Mouse (Mus musculus) adipocyte (in vitro differentiated cells): ENCODE results near the gene AI413582.
A peak's percentile ranks its signal among the peaks of the same experiment; 100 is the strongest.

ENCODE experiments used
- DNase-seq: peaks from one replicate; pipeline ENCODE4 v3.0.0-alpha.2; 2016; ENCODE audit warnings: low spot score

Gene AI413582

DNA sequence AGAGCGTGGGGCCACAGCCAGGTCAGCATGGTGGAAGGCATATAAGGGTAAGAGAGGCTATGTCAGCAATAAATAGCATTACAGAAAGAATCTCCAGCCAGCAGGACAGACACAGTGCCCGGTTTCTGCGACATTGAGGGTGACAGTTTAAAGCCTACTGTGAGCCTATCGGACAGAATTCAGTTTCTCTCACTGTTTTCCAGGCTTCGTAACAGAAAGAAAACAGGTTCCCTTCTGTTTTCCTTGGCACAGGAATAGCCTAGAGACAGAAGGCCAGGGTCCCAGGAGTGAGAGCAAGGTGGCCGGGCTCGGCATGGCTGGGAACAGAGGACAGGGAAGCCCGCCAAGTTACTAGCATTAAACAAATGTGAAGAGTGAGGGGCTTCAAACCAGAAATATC lies 14.3 kb upstream of the AI413582 start:
- no peak for DNase-seq

- DNase-seq, result no peak
Measured at GRCm38 (mm10) chr17:27578487-27578886, 12.9 kb upstream of the AI413582 start.

- no peak for DNase-seq
Measured at GRCm38 (mm10) chr17:27577468-27577867, 11.9 kb upstream of the AI413582 start.

- DNase-seq, result no peak
Measured at GRCm38 (mm10) chr17:27576056-27576455, 10.5 kb upstream of the AI413582 start.

GRCm38 (mm10) chr17:27575116-27575776 lies 9.7 kb upstream of the AI413582 start:
- DNase-seq, result no peak

- DNase-seq, result peak; percentile 87
Measured at GRCm38 (mm10) chr17:27574470-27575115, 9.0 kb upstream of the AI413582 start.

- no peak for DNase-seq
Measured at GRCm38 (mm10) chr17:27573772-27574320, 8.3 kb upstream of the AI413582 start.

DNA sequence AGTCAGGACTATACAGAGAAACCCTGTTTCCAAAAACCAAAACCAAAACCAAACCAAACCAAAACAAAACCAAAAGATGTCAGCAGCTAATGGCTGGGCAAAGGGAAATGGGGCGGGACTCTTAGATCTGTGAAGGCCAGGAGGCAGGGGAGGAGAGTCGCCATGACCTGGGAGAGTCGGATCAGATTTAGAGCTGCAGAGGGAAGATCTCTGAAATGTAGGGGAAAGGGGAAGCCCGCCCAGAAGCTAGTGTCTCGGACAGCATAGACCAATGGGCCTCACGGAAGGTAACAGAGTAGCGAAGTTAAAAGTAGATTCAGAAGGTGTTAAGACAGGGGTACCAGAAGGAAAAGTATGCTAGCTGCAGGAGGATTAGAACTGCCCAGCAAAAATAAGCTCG lies 5.8 kb upstream of the AI413582 start:
- DNase-seq, result no peak

- peak; percentile 80 for DNase-seq
Measured at GRCm38 (mm10) chr17:27568228-27568627, 2.7 kb upstream of the AI413582 start.

- no peak for DNase-seq
Measured at GRCm38 (mm10) chr17:27565942-27566267, 349 bp upstream of the AI413582 start.

DNA sequence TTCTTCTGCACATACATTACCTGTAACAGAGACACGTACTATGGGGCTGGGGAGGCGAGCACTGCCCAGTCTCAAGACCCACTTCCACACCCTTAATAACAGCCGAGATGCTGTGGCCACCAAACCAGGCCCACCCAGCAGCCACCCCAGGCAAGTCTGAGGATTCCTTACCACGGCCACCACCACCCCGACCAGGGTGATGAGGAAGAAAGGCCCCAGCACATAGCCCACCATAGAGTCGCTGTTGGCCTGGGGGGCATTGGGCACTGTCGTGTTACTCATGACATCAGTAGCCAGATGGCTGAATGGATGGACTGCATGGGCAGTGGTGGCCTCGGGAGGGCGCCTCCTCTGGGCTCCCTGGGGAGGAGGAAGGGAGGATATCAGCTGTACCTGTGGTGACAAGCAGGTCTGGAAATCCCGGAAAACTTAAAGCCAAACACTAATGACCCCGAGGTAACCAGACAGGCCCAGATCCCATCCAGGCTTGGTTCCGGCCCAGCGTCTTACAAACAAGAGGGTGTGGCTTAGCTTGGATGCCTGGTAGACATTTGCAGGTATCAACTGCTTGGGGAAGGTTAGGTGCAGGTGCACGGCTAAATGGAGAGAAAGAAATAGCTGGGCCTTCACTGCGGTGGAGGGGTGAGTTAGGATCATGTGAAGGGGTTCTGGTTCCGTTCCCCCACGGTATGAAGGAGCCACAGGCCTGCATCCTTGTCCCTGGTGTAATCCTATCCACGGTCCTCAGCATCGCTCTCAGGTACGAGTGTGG lies 979 bp downstream of the AI413582 start:
- no peak for DNase-seq

DNA sequence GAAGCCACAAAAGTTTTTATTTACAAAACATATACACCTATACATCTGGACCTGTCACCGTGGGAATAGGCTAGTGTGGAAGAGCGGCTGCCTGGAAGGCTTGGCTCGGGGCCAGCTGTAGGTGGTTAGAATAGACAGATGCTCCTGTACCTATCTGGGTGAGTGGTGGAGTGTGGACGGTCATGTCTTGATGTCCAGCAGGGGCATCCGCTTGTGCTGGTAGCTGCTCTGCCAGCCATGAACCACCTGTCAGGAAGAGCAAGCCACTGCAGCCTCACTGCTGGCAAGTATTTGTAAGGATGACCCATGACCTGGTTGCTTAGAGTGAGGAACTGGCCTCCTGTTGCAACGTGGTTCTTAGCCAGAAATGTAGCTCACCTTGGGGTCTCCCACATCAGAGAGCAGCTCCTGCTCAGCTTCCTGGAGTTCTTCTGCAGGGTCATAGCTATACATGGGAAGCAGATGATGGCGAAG lies 1.7 kb downstream of the AI413582 start:
- peak; percentile 29 for DNase-seq

GRCm38 (mm10) chr17:27561809-27562526 lies 3.6 kb downstream of the AI413582 start:
- DNase-seq, result peak; percentile 50

GRCm38 (mm10) chr17:27560926-27561480 lies 4.6 kb downstream of the AI413582 start:
- DNase-seq, result no peak

DNA sequence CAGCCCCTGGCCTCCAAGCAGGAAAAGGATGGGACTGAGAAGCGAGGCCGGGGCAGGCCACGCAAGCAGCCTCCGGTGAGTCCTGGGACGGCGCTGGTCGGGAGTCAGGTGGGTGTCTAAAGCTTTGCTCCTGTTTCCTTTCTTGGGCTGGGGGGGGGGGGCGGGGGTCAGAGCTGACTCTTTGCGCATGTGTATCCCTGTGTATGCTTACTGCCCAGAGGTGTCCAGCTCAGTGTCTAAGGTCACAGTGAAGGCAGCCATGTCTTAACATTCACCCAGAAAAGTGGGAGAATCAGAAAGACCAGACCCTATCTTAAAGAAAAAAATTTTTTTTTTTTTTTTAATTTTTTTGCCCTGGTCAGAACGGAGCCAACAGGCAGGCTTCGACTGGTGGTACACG lies 6.0 kb downstream of the AI413582 start:
- DNase-seq, result no peak

GRCm38 (mm10) chr17:27558845-27559244 lies 6.7 kb downstream of the AI413582 start:
- no peak for DNase-seq

GRCm38 (mm10) chr17:27557927-27558661 lies 7.5 kb downstream of the AI413582 start:
- DNase-seq, result no peak

- peak; percentile 48 for DNase-seq
Measured at GRCm38 (mm10) chr17:27557181-27557926, 8.2 kb downstream of the AI413582 start.

- peak; percentile 84 for DNase-seq
Measured at GRCm38 (mm10) chr17:27556315-27557011, 9.1 kb downstream of the AI413582 start, which contains the start of gene Hmga1. Gene Hmga1 (plus strand): TSS chr17:27556497.
